11 mouse cellular contexts compared by ENCODE assay signal in genomic region chr9:14596427-14596826, GRCm38 (mm10). TPM values are rescaled to one million over a fixed set of nuclear protein-coding genes. Genes with fewer than 3 reads are reported as not detected.
DNase-seq lines count a peak whose midpoint lies in the region; ATAC-seq lines count a peak whose summit lies in the region.
"Had no signal": no experiment of that assay in that cellular context is flagged by ENCODE, and none has a peak within 500 bp of the region (broad histone marks: within the 10 kb centered on the region; RNA-seq: fewer than 3 reads in every experiment).

No protein-coding gene starts in this region.

- no peak overlapping the region; the same call in 1 of the 2 replicates for H3K9ac ChIP-seq in heart, embryonic 13.5 days
- no peak overlapping the region for H3K9ac ChIP-seq in embryonic facial prominence, embryonic 14.5 days (ENCODE audit: low read depth, low read length)
- H3K9ac ChIP-seq: stomach, embryonic 15.5 days had no signal

- H3K27me3 ChIP-seq in heart, embryonic 13.5 days (replicated peaks) = no peaks in the 10 kb centered on the region
- no peaks in the 10 kb centered on the region for H3K27me3 ChIP-seq in embryonic facial prominence, embryonic 14.5 days (replicated peaks; ENCODE audit: control insufficient read depth, insufficient read depth, low read length)
- H3K27me3 ChIP-seq: stomach, embryonic 15.5 days had no signal

- peaks cover 56% of the 10 kb centered on the region for H3K36me3 ChIP-seq in heart, embryonic 13.5 days
- peaks cover 49% of the 10 kb centered on the region for H3K36me3 ChIP-seq in embryonic facial prominence, embryonic 14.5 days (ENCODE audit: control insufficient read depth, insufficient read depth, low read length)

- 43% methylated on average over 5 of the region's 5 CpGs for WGBS in heart, embryonic 13.5 days
- 81% methylated on average over 5 of the region's 5 CpGs for WGBS in embryonic facial prominence, embryonic 14.5 days

- H3K27ac ChIP-seq in heart, embryonic 13.5 days (replicated peaks) = peak overlapping the region; percentile 87
- H3K27ac ChIP-seq in embryonic facial prominence, embryonic 14.5 days (replicated peaks; ENCODE audit: low read depth, low read length) = peak overlapping the region; percentile 11; the same call in 1 of the 2 replicates
- H3K27ac ChIP-seq: stomach, embryonic 15.5 days had no signal

- peak; percentile 58; the same call in 1 of the 2 replicates for ATAC-seq in heart, embryonic 13.5 days (ENCODE audit: extremely low read depth, insufficient number of reproducible peaks, low FRiP score, low TSS enrichment)
- ATAC-seq in embryonic facial prominence, embryonic 14.5 days (ENCODE audit: low read depth) = peak; percentile 54

- DNase-seq in heart, adult 8-10 months (ENCODE audit: low spot score) = no peak
- peak; percentile 85 for DNase-seq in 3T3-L1 (ENCODE audit: low read depth, low spot score)
- no peak for DNase-seq in embryonic facial prominence, embryonic 14.5 days (ENCODE audit: low spot score)
- peak; percentile 56 to 68 for DNase-seq in left cerebral cortex, adult 18-20 months (ENCODE audit: low spot score in 2 of 2)
- DNase-seq in neural tube, embryonic 10.5 days (ENCODE audit: extremely low spot score, low spot score) = no peak
- no peak for DNase-seq in urinary bladder, postnatal 14 days (ENCODE audit: low spot score)
- no peak for DNase-seq in lung, adult 18-20 months

- H3K9me3 ChIP-seq in heart, embryonic 13.5 days = no peaks in the 10 kb centered on the region
- no peaks in the 10 kb centered on the region for H3K9me3 ChIP-seq in embryonic facial prominence, embryonic 14.5 days (ENCODE audit: control insufficient read depth, low read length)
- H3K9me3 ChIP-seq: G1E; stomach, embryonic 15.5 days had no signal

- H3K4me1 ChIP-seq in heart, embryonic 13.5 days = peaks cover 52% of the 10 kb centered on the region
- H3K4me1 ChIP-seq in embryonic facial prominence, embryonic 14.5 days (ENCODE audit: control insufficient read depth, insufficient read depth, low read length) = peaks cover 16% of the 10 kb centered on the region
- H3K4me1 ChIP-seq: stomach, embryonic 15.5 days had no signal

- H3K4me2 ChIP-seq in heart, embryonic 13.5 days = no peak overlapping the region
- H3K4me2 ChIP-seq in embryonic facial prominence, embryonic 14.5 days (ENCODE audit: low read depth, low read length) = no peak overlapping the region
- H3K4me2 ChIP-seq: stomach, embryonic 15.5 days had no signal

- no peak overlapping the region for H3K4me3 ChIP-seq in heart, embryonic 13.5 days
- no peak overlapping the region for H3K4me3 ChIP-seq in embryonic facial prominence, embryonic 14.5 days (ENCODE audit: low read depth, low read length)
- H3K4me3 ChIP-seq: erythroblast, embryonic 14.5 days; stomach, embryonic 15.5 days had no signal

RNA-seq across cellular contexts. Expression of gene Amotl1, which starts 48.4 kb away (rescaled TPM):
- polyA plus RNA-seq in heart, embryonic 13.5 days (2015; fragmentation: Nextera tagmentation; extraction: Ambion mirVana) = 15.3 and 15.7 TPM in 2 replicates
- 10 to 100 TPM; 56.2 to 65.0 (median 58.1) TPM for total RNA-seq in heart, adult 8-10 months (2022)
- 48.4 and 49.1 TPM in 2 replicates for polyA plus RNA-seq in embryonic facial prominence, embryonic 14.5 days (2014; fragmentation: Nextera tagmentation; extraction: Ambion mirVana)
- 10 to 100 TPM; 18.3 to 19.8 TPM for total RNA-seq in left cerebral cortex, adult 18-20 months (2021)

Comparison
In these comparisons a context has a peak if more than half of its experiments do, and no peak if none do; other contexts are left out.
1. DNase-seq: peak in 3T3-L1 (single experiment) and left cerebral cortex, adult 18-20 months (2 of 2); none in heart, adult 8-10 months (single experiment), embryonic facial prominence, embryonic 14.5 days (single experiment), neural tube, embryonic 10.5 days (single experiment), urinary bladder, postnatal 14 days (single experiment) and lung, adult 18-20 months (0 of 2).